Comparison of ENCODE assay signal across 8 mouse cellular contexts in the genomic region with DNA sequence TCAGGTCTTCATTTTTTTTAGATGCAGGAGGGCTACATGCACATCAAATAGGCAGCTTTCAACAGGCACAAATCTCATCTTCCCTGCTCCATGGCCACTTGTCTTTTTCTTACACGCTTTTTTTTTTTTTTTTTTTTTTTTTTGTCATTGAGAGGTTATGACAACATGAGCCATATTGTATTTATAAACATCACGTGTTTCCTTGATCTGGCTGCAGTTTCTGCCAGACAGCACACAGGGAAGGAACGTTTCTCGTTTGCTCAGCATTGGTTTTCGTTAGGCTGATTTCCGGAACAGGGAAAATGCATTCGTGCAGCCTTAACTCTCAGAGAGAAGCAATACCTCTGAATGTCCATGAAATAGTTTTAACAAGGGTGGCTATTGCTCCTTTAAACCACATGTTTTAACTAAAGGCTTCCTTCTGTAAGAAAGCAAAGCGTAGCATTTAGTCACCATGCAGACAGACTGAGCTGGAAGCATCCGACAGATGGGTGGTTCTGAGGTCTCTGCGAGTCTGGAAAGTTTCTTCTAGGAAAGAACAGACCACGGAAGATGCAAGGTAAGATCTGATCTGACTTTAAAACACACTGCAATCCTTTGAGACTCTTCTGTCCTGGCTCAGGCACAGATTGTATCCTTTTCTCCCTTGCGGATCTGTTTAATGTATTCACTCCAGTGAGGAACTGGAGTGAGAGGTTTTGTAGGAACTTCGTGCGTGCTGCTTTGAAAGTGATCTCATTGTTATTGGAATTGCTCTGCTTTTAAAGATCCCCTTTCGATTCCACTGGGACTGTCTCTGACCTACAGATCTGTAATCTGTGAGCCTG.
A peak's percentile ranks its signal among the peaks of the same experiment; 100 is the strongest.
DNase-seq lines count a peak whose midpoint lies in the region; ATAC-seq and TF ChIP-seq lines count a peak whose summit lies in the region.

No protein-coding gene starts in this region.

- peak overlapping the region; percentile 56 for H3K4me2 ChIP-seq in limb, embryonic 13.5 days (replicated peaks)

- peak overlapping the region; percentile 55 for H3K4me3 ChIP-seq in bone marrow macrophage, adult 2 months (ENCODE audit: insufficient read depth, low read length)
- H3K4me3 ChIP-seq in heart, adult 2 months, result peak overlapping the region; percentile 47
- H3K4me3 ChIP-seq in limb, embryonic 13.5 days, result peak overlapping the region; percentile 25
- H3K4me3 ChIP-seq in olfactory bulb, adult 2 months (ENCODE audit: insufficient read depth, low read depth, low read length), result peak overlapping the region; percentile 32

- TF ChIP-seq CTCF in bone marrow macrophage, adult 2 months (IDR thresholded peaks at IDR 0.05; ENCODE audit: low read depth, low read length), result no peak
- TF ChIP-seq CTCF in heart, adult 2 months (IDR thresholded peaks at IDR 0.05), result no peak
- no peak for TF ChIP-seq CTCF in olfactory bulb, adult 2 months (IDR thresholded peaks at IDR 0.05; ENCODE audit: insufficient read depth, low read depth, low read length)

- 6% methylated on average over 15 of the region's 15 CpGs for WGBS in heart, adult 2 months
- 13% methylated on average over 15 of the region's 15 CpGs for WGBS in limb, embryonic 13.5 days
- 8% methylated on average over 15 of the region's 15 CpGs for WGBS in olfactory bulb, adult 2 months

- peaks cover 9% of the 10 kb centered on the region for H3K4me1 ChIP-seq in bone marrow macrophage, adult 2 months (ENCODE audit: control insufficient read depth, insufficient read depth, low read length)
- peaks cover 13% of the 10 kb centered on the region for H3K4me1 ChIP-seq in heart, adult 2 months (ENCODE audit: control insufficient read depth, insufficient read depth, low read length)
- H3K4me1 ChIP-seq in limb, embryonic 13.5 days, result peaks cover 35% of the 10 kb centered on the region
- peaks cover 8% of the 10 kb centered on the region for H3K4me1 ChIP-seq in olfactory bulb, adult 2 months (ENCODE audit: control insufficient read depth, insufficient read depth, low read length)

- peak; percentile 35 for DNase-seq in adrenal gland, adult 2 months
- DNase-seq in adrenal gland, postnatal 36 days, result no peak
- DNase-seq in heart, adult 2 months, result peak; percentile 32 to 37
- DNase-seq in right cerebral cortex, postnatal 14 days, result no peak
- DNase-seq in frontal cortex, postnatal 25 days (ENCODE audit: low spot score in 2 of 2), result no peak

- intact Hi-C loops in heart, adult 2 months (cut with DNase I), result no loop called here

- no peaks in the 10 kb centered on the region for H3K27me3 ChIP-seq in heart, adult 2 months (ENCODE audit: control insufficient read depth, insufficient read depth, low read length)
- no peaks in the 10 kb centered on the region for H3K27me3 ChIP-seq in limb, embryonic 13.5 days

- peak overlapping the region; percentile 68 for H3K9ac ChIP-seq in heart, adult 2 months (ENCODE audit: low read depth, low read length)
- peak overlapping the region; percentile 39 for H3K9ac ChIP-seq in limb, embryonic 13.5 days

- TF ChIP-seq POLR2A in bone marrow macrophage, adult 2 months (IDR thresholded peaks at IDR 0.05; ENCODE audit: borderline replicate concordance, low read depth, low read length), result no peak
- TF ChIP-seq POLR2A in heart, adult 2 months (IDR thresholded peaks at IDR 0.05; ENCODE audit: insufficient read depth, low read depth, low read length), result peak; percentile 67; the same call in 1 of the 2 replicates
- no peak for TF ChIP-seq POLR2A in olfactory bulb, adult 2 months (IDR thresholded peaks at IDR 0.05; ENCODE audit: insufficient read depth, low read depth, low read length)

- TF ChIP-seq EP300 in heart, adult 2 months (IDR thresholded peaks at IDR 0.05; ENCODE audit: insufficient read depth, low read depth, low read length), result no peak

- no peaks in the 10 kb centered on the region for H3K9me3 ChIP-seq in limb, embryonic 13.5 days

- H3K27ac ChIP-seq in bone marrow macrophage, adult 2 months (ENCODE audit: insufficient read depth, low read depth, low read length), result peak overlapping the region; percentile 59
- peak overlapping the region; percentile 82 for H3K27ac ChIP-seq in heart, adult 2 months
- H3K27ac ChIP-seq in limb, embryonic 13.5 days, result peak overlapping the region; percentile 8; the same call in 1 of the 2 replicates
- peak overlapping the region; percentile 69 for H3K27ac ChIP-seq in olfactory bulb, adult 2 months (ENCODE audit: insufficient read depth, low read depth, low read length)

- ATAC-seq in limb, embryonic 13.5 days (ENCODE audit: low FRiP score, low read depth), result peak; percentile 38; the same call in 1 of the 2 replicates

- H3K36me3 ChIP-seq in heart, adult 2 months (ENCODE audit: control insufficient read depth, insufficient read depth, low read length), result peaks cover 14% of the 10 kb centered on the region
- no peaks in the 10 kb centered on the region for H3K36me3 ChIP-seq in limb, embryonic 13.5 days

- peaks cover 3% of the 10 kb centered on the region; the same call in 1 of the 2 replicates for H3K79me2 ChIP-seq in heart, adult 2 months (replicated peaks; ENCODE audit: control insufficient read depth, insufficient read depth, low read length)

Comparison
In these comparisons a context has a peak if more than half of its experiments do, and no peak if none do; other contexts are left out.
1. DNase-seq: peak in adrenal gland, adult 2 months (single experiment) and heart, adult 2 months (2 of 2); none in adrenal gland, postnatal 36 days (0 of 2), right cerebral cortex, postnatal 14 days (single experiment) and frontal cortex, postnatal 25 days (0 of 2).
2. H3K27ac ChIP-seq: peak in every context shown above with its lines; median percentile 82 in heart, adult 2 months; 69 in olfactory bulb, adult 2 months; 59 in bone marrow macrophage, adult 2 months; 8 in limb, embryonic 13.5 days.
3. Peak in every context shown above with its lines, with median percentiles within 50 percentile points of each other: H3K4me3 ChIP-seq.